Mouse (Mus musculus) T-helper 2 cell (primary cell): Measurements from ENCODE around the gene Prkaca.

Experiments
- in situ Hi-C: fragments of 300-600 bp; cut with MboI, MseI; formaldehyde crosslinking; loops from one replicate; pipeline ENCODE4 v1.15.1; 2025; ENCODE audit warnings: high pct_unique_total_duplicates

Gene Prkaca

GRCm38 (mm10) chr8:83972150-83973120, at the start of gene Prkaca:
TSS of gene Prkaca (plus strand) at chr8:83972993.
- in situ Hi-C loops, result no loop called here

GRCm38 (mm10) chr8:83924585-83924984, 48.2 kb upstream of the Prkaca start:
- in situ Hi-C loops, result no loop called here

GRCm38 (mm10) chr8:83926266-83926665, 46.5 kb upstream of the Prkaca start:
- in situ Hi-C loops, result no loop called here

- in situ Hi-C loops, result no loop called here
Measured at GRCm38 (mm10) chr8:83934222-83934621, 38.6 kb upstream of the Prkaca start.

- in situ Hi-C loops, result no loop called here
Measured at GRCm38 (mm10) chr8:83934994-83935393, 37.8 kb upstream of the Prkaca start.

GRCm38 (mm10) chr8:83935435-83935834, 37.4 kb upstream of the Prkaca start:
- in situ Hi-C loops, result no loop called here

- in situ Hi-C loops, result no loop called here
Measured at GRCm38 (mm10) chr8:83937645-83938044, 35.1 kb upstream of the Prkaca start.

- in situ Hi-C loops, result no loop called here
Measured at GRCm38 (mm10) chr8:83938330-83938729, 34.5 kb upstream of the Prkaca start.

- in situ Hi-C loops, result no loop called here
Measured at GRCm38 (mm10) chr8:83941066-83941677, 31.6 kb upstream of the Prkaca start.

GRCm38 (mm10) chr8:83942446-83942845, 30.3 kb upstream of the Prkaca start:
- in situ Hi-C loops, result no loop called here

GRCm38 (mm10) chr8:83945540-83945939, 27.3 kb upstream of the Prkaca start:
- in situ Hi-C loops, result no loop called here

GRCm38 (mm10) chr8:83954749-83955105, 18.1 kb upstream of the Prkaca start:
- in situ Hi-C loops, result no loop called here

- in situ Hi-C loops, result no loop called here
Measured at GRCm38 (mm10) chr8:83955106-83955957, 17.5 kb upstream of the Prkaca start, which contains the start of the genes Gm10644 and Asf1b. TSS of gene Gm10644 (minus strand) at chr8:83955205. TSS of gene Asf1b (plus strand) at chr8:83955507.

GRCm38 (mm10) chr8:83955958-83956218, 16.9 kb upstream of the Prkaca start:
- in situ Hi-C loops, result no loop called here

- in situ Hi-C loops, result no loop called here
Measured at GRCm38 (mm10) chr8:83956789-83957188, 16.0 kb upstream of the Prkaca start.

- in situ Hi-C loops, result no loop called here
Measured at GRCm38 (mm10) chr8:83964015-83964765, 8.6 kb upstream of the Prkaca start.

- in situ Hi-C loops, result no loop called here
Measured at GRCm38 (mm10) chr8:83967701-83968100, 5.1 kb upstream of the Prkaca start.

GRCm38 (mm10) chr8:83971121-83971520, 1.7 kb upstream of the Prkaca start:
- in situ Hi-C loops, result no loop called here

GRCm38 (mm10) chr8:83971661-83972060, 1.1 kb upstream of the Prkaca start:
- in situ Hi-C loops, result no loop called here

GRCm38 (mm10) chr8:83973161-83974031, 603 bp downstream of the Prkaca start:
- in situ Hi-C loops, result no loop called here
